Mouse (Mus musculus) left cerebral cortex, postnatal 10 days (tissue): Measurements from ENCODE around the gene 1700010B08Rik. TPM values are rescaled to one million over a fixed set of nuclear protein-coding genes. Genes with fewer than 3 reads are reported as not detected.

Experiments
- DNase-seq, 2 experiments: peaks; one replicate each; pipeline ENCODE4 v3.0.0; 2021 to 2022; ENCODE audit warnings: low spot score in 2 of 2, mixed read lengths in 1 of 2; ENCODE audit errors: extremely low spot score in 1 of 2
- intact Hi-C: fragments of 180-260 bp; cut with DNase I; formaldehyde crosslinking; loops from one replicate; pipeline ENCODE4 v1.15.1; 2025
- microRNA-seq: library from miRNA; unstranded; fragments of <30 nt; microRNA quantifications from one replicate; pipeline ENCODE4 v1.2.0, GENCODE M21; 2022
- total RNA-seq, 2 experiments: library from RNA; stranded (reverse); gene quantifications; 2 replicates each; pipeline ENCODE4 v1.2.3; 2021

Gene 1700010B08Rik
- total RNA-seq, 2 experiments from 2014 or later: not detected

DNA sequence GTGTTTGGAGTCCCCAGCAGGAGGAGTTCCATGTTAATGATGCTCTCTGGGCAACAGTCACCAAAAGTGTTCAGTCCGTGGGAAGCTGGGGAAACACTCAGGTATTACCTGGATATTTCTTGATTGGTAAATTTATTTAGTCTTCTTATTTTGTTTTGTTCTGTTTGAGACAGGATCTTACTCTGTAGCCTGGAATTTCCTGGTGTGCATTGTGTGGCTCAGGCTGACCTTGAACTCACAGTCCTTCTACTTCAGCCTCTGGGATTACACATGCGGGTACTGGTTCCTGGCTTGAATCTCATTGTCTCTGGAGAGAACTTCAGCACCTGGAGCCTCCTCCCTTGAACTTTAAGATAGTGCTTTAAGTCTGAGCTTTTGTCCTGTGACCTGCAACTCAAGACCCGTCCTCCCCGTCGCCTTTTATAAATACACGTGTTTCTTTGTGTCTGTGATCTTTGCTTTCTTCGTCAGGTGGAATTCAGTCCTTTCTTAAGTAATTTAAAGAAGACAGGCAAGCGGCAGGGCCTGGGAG lies 38.5 kb downstream of the 1700010B08Rik start:
- DNase-seq: no peak
- intact Hi-C loops: no loop called here

DNA sequence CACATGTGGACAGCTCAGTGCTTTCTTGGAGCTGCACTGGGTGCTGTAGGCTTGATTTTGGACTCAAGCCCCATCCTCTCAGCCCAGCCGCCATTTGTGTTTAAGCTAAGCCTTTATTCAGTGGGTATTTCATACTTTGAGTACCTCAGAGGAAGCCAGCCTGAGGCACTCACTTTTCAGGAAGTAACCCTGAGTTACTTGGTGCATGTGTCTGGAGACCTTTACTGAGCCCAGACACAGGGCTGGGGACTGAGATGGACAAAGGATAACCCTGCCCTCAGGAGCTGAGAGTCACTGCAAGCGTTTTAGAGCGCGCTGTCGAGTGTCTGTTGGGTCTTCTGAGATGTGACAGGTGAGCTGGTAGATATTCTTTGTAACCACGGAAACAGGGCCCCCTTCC lies 41.4 kb downstream of the 1700010B08Rik start:
- intact Hi-C loops: no loop called here
- DNase-seq: no peak

DNA sequence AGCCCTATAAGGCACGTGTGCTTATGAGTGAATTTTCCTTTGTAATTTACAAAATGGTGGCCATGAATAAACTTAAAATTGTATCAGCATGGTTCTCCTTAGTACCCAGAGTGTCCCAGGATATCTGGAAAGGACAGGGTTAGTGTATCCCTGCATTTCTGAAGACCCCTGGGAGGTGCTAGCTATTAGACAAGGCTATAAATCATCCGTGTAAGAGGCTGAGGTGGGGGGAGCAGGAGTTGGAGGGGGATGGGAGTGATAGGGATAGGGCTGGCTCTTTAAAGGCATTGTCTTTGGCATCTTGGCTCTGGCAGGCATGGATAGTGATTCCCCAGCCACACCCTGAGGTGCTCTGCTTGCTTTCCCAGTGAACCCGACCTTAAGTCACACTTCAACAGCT lies 45.4 kb downstream of the 1700010B08Rik start:
- intact Hi-C loops: no loop called here
- no peak for DNase-seq

DNA sequence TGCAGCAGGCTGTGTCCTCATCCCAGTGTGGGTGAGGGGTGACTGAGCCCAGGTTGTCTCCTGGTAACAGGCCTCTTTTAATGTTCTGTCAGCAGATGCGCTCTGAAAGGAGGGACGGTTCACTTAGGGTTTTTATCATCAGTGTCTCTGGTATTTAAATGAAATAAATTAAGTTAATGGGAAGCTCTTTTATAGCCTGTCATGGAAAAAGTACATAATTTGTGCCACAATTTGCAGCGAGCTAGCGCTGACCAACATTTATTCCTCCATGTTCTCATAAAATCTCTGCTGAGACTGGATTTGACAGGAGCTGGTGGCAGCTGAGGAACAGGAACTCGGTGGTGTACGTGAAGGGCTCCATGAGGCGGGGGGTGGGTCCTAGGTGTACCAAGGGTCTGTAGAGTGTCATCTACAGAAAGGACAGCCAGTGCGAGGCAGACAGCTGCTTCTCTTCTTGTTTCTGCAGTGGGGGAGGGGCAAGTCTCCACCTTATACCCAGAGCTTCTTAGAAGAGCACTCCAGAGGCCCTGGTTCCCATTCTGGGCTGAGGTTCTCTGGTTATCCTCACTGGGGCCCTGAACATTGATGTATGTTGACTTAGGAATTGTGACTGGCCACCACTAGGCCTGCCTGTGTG lies 48.9 kb downstream of the 1700010B08Rik start:
- intact Hi-C loops: no loop called here
- DNase-seq: no peak

DNA sequence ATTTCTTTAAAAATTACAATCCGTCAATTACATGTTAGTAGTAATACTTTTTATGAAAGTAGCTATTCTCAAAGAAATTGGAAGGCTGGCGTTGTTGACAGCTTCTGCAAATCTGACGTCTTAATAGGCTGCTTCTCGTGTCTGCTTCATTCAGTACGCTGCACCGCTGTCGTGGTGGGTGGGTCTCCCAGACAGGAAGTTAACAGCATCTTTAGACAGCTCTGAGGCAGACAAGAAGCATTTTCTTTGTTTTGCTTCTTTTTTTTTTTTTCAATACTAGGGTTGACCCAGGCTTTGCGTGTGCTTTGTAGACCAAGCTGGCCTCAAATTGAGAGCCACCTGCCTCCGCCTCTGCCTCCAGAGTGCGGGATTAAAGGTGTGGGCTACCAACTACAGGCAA lies 50.0 kb downstream of the 1700010B08Rik start:
- intact Hi-C loops: no loop called here
- no peak for DNase-seq

DNA sequence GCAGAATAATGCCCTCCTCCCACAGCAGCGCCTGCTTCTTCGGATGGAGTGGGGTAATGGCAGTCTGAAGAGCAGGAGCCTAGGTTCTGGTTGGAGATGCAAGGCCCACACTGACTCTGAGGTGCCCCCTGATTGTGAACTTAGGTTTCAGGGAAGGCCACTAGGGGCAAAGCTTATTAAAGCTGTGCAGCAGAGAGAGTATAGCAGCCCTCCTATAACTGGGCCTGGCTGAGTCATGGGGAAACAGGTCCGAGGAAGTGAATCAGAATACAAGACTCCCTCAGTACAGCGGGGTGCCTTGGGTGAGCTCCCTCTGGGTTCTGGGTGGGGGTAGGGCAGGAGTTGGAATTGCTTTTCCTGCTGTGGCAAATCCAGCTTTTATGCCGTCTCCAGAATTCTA lies 51.4 kb downstream of the 1700010B08Rik start:
- intact Hi-C loops: no loop called here
- DNase-seq: no peak

Small RNA genes within 50 kb of the gene (microRNA-seq; reads per million reads assigned to microRNA genes)
- gene Mir6340: not detected

Other genes starting within 250 kb of the 1700010B08Rik start
- gene 1700021F07Rik, start 196.8 kb upstream of the 1700010B08Rik start, total RNA-seq: not detected
- gene Ankrd60, start 141.1 kb upstream of the 1700010B08Rik start, total RNA-seq: not detected
- gene Rab22a, start 59.7 kb upstream of the 1700010B08Rik start, total RNA-seq: 10 to 100 TPM; 24.4 to 26.2 TPM
- gene Vapb, start 18.1 kb downstream of the 1700010B08Rik start, total RNA-seq: 100 to 1,000 TPM; 110 to 118 TPM